Mouse (Mus musculus): Measurements from ENCODE around the gene Sema6c.
"Not testable (repeated sequence)": the region's sequence is repeated elsewhere in the genome, so short reads cannot be mapped to it uniquely, and the experiment has no call there.

The Sema6c gene

GRCm38 (mm10) chr3:95194721-95195135, 34.5 kb downstream of the Sema6c start:
- DNase-seq: no peak

- no peak for DNase-seq
Measured at GRCm38 (mm10) chr3:95195772-95196171, 35.5 kb downstream of the Sema6c start.

- no peak for DNase-seq
Measured at GRCm38 (mm10) chr3:95199101-95199500, 38.8 kb downstream of the Sema6c start.

GRCm38 (mm10) chr3:95200132-95200531, 39.9 kb downstream of the Sema6c start:
- no peak for DNase-seq

- no peak for DNase-seq
Measured at GRCm38 (mm10) chr3:95200562-95200961, 40.3 kb downstream of the Sema6c start.

- no peak for DNase-seq
Measured at GRCm38 (mm10) chr3:95203880-95204279, 43.6 kb downstream of the Sema6c start.

GRCm38 (mm10) chr3:95208286-95208685, 48.0 kb downstream of the Sema6c start:
- DNase-seq: no peak

GRCm38 (mm10) chr3:95210585-95210984, 50.3 kb downstream of the Sema6c start:
- peak; percentile 59 for DNase-seq

- DNase-seq: not testable (repeated sequence)
Measured at GRCm38 (mm10) chr3:95212889-95213608, 52.8 kb downstream of the Sema6c start.

- no peak for DNase-seq
Measured at GRCm38 (mm10) chr3:95213609-95213975, 53.3 kb downstream of the Sema6c start.

- DNase-seq: no peak
Measured at GRCm38 (mm10) chr3:95216655-95217254, 56.5 kb downstream of the Sema6c start.

GRCm38 (mm10) chr3:95217255-95218134, 57.2 kb downstream of the Sema6c start, which contains the start of gene Gabpb2:
Gene Gabpb2, minus strand, starts transcription at chr3:95217916.
- peak; percentile 98 for DNase-seq

- DNase-seq: no peak
Measured at GRCm38 (mm10) chr3:95218466-95219137, 58.3 kb downstream of the Sema6c start.

- no peak for DNase-seq
Measured at GRCm38 (mm10) chr3:95223041-95223440, 62.8 kb downstream of the Sema6c start.

Measured in thymus, postnatal 25 days (tissue).